Mouse (Mus musculus): ENCODE measurements at regions not wholly inside any gene's neighbourhood (a gene's known extent, or its start where the extent isn't known, plus 50 kb on each side); places are given as distances from the start of the nearest gene placed in this dataset.
A peak's percentile ranks its signal among the peaks of the same experiment; 100 is the strongest.

DNA sequence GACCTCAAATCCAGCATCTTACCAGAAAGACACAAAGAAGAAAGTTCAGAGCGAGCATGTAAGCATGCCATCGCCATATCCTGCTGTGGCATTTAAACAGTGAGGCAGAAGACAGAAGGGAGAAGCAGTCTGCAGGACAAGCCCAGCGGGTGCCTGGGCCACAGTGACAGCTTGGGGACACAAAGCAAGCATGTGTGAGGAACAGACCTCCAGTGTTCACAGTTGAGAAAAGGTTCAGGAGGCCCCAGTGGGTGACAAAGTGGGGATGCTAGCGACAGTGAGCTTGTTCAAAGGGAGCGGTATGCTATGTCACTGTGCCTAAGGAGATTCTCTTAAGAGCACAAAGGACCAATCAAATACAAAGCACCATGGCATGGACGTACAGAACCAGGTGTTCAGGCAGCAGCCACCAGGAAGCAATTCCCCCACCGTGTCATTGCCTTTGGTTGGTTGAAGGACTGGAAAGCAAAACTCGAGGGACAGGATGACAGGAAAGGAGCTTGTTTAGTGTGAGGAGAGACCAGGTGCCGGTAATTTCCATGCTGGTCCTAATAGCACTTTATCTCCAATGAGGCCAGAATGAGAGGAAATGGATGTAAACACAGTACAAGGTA lies 77.9 kb upstream of the Arhgap21 start:
- no peak for ATAC-seq (replicated peaks; ENCODE audit: poor library complexity)

DNA sequence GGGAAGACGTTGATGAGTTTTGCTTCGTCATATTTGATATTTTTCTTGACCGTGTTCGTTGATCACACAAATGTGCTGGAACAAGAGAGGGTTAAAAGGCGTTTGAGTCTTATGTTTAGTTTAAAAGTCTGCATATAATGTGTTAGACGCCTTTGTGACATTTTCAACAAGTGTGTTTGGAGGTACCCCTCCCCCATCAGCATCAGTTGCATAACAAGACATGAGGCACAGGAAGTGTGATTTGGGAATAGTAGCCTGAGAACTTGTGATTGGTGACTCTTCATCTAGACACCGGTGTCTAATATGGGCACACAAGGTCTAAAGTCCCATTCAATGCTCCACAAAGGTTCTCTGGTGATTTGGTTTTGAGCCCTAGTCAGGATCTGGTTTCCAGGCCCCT lies 76.1 kb upstream of the Arhgap21 start:
- no peak for ATAC-seq (replicated peaks; ENCODE audit: poor library complexity)

DNA sequence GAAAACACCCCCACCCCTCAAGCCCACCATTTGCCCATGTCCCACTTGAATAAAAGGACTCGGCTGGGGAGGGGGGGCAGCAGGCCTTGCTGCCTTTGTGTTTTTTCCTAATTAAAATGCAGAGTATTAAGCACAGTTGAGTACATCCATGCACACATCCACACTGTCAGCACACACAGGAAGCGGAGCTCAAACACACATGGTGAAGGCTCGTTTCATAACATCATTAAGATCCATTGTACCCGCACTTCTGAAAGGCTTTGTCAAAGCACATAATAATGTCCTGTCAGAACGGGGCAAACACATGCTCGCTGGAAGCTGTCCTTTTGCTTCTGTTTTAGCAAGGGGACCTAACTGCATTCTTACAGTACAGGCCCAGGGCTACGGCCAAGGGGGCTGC lies 75.3 kb upstream of the Arhgap21 start:
- no peak for ATAC-seq (replicated peaks; ENCODE audit: poor library complexity)

DNA sequence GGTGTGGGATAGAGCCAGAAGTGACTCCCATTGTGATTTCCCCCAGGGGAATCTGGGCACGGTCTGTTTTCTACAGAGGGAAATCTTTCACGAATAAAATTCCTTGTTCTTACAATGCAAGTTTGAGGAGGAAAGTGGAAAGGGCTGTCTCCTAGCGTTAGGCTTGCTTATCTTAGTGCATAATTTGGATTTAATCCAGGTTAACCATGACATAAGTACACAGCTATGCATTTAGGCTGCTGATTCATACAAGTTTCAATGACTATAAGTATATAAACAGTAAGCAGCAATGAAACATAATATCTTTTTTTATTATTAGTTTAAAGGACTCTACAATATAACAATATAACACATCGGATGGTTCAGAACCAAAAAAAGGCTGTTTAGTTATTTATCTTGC lies 74.6 kb upstream of the Arhgap21 start:
- ATAC-seq (replicated peaks; ENCODE audit: poor library complexity) = no peak

DNA sequence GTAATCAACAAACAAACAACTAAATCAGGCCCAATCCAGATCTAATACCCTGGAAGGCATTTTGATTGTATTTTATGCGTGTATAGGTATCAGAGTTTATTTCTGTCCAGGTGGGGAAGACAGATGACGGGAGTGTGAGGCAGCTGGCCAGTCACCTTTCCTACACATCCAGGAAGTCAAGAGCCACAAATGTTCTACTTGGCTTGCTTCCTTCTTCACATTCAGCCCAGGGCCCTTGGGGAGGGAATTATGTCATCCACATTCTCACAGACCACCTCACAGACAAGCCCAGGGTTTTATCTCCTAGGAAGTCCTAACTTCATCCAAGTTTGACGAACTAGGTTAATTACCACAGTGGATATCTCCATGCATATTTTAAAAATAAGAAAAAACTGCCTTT lies 68.9 kb upstream of the Arhgap21 start:
- ATAC-seq (replicated peaks; ENCODE audit: poor library complexity) = no peak

DNA sequence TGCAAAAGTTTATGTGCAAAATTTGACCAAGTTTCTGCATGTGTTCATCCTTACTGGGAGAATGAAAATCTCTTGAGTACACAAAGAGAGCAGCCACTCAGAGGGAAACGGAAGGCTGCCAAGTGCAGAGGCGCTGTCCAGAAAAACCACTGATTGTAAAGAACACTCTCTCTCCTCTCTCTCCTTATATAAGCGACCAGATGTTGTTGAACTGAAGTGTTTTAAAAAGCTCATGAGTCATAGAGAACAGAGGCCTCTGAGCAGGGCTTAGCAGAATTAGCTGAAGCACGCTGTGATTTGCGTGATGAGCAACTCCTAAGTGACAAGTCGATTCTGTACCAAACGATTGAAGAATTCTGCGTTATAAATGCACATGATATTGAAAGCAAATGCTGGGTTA lies 68.5 kb upstream of the Arhgap21 start:
- no peak for ATAC-seq (replicated peaks; ENCODE audit: poor library complexity)

DNA sequence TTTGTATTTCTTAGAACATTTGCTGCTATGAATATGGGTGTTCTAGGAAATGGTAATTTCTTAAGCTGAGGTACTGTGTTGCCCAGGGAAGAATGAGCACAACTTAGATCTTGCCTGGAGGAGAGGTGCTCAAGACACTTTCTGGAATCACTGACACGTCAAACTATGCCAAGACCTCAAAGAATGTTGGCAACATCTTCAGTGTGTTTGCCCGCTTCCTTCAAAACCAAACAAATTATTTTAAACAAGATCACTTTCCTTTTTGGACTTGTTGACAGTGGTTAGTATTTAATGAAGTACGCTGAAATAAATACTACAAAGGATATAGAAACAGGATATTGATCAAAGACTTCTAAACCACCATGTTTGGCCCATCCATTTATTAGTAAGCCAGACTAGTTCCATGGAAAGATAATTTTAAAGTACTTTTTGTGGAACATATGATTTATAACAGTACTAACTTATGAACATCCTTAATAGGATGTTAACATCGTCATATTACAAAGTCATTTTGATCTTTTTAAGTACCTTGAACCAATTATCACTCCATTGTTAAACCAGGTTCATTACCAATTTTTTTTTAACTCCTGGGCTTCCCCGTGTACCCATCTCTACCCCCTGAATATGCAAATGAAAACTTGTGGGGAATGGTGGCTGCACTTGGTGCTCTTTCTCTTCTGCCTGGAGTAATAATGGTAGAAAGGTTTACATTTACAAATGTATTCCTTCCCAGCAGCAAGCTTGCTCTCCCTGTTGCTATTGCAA lies 67.4 kb upstream of the Arhgap21 start:
- ATAC-seq (replicated peaks; ENCODE audit: poor library complexity) = no peak

DNA sequence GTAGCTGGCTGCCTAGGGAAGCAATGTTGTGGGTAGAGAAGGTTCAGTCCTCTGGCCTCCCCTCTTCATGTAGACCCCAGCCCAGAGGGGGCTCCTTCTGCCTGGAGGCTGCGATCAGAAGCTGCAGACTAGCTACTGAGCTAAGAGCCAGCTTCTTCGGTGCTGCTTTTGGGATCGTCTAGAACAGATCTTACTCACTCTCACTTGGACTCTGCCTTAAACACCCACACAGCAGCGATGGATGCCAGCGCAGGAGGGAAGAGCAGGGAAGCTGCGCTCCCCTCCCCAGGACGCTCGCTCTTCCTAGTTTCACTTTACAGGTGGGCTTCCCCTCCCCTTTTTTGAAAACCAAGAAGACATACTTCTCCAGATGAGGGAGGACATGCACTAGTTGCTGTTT lies 66.0 kb upstream of the Arhgap21 start:
- ATAC-seq (replicated peaks; ENCODE audit: poor library complexity) = no peak

DNA sequence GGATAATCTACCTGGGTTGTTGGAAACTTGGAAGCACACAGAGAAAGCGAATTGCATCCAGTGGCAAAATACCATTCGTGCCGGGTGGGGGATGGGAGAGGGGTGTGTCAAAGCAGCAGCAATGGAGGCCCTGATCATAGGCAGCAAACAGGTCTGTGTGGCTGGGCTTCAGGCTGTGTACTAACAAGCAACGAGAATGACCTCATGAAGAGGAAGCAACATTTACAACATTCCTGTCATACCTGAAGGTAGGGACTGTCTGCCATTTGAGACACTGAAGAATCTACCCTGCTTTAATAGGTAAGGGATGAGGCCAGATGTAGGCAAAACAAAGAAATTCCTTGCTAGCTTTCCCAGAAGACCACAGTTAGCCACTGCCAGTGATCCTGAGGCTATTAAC lies 62.0 kb upstream of the Arhgap21 start:
- ATAC-seq (replicated peaks; ENCODE audit: poor library complexity) = no peak

DNA sequence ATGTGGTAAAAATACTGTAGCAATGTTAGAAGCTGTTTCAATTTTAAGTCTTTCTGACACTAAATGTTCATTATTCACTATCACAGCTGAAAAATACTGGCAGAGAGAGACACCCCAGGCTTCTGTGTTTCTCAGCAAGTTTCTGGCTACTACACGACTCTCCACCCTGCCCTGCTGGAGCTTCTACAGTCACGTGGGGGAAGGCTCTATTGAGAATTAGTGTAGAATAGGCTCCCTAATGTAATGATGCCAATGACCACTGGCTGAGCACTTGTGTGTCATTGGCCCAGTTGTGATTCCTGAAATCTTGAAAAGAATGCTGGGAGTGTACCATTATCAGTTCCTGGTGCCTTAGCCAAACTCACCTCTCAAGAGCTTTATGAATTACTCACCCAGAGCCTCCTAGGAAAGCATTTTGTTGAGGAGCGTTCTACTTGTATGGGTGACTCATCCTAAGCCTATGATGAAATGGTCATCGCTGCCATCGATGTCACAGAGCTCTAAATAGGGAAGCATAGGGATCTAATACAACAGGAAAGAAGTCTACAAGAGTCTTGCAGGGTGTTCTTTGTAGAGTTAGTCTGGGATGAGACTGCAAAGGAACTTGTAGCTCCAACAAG lies 60.8 kb upstream of the Arhgap21 start:
- ATAC-seq (replicated peaks; ENCODE audit: poor library complexity) = no peak

DNA sequence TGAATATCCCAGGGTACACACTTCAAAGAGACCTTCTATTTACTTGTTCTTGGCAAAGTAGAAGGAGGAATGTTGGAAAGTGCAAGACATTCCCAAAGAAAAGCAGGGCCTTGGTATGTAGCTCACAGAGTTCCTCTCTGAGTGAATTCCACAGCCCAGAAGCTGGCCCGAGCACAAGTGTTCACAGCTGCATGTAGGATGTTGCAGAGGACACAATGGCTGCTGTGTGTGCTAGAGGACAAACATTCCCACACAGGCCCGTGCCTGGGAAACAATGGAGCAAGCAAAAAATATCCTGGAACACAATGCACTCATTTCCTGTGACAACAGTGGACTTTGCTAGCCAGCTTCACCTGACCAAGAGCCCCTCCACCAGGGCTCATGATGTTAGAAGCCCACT lies 59.9 kb upstream of the Arhgap21 start:
- ATAC-seq (replicated peaks; ENCODE audit: poor library complexity) = no peak

DNA sequence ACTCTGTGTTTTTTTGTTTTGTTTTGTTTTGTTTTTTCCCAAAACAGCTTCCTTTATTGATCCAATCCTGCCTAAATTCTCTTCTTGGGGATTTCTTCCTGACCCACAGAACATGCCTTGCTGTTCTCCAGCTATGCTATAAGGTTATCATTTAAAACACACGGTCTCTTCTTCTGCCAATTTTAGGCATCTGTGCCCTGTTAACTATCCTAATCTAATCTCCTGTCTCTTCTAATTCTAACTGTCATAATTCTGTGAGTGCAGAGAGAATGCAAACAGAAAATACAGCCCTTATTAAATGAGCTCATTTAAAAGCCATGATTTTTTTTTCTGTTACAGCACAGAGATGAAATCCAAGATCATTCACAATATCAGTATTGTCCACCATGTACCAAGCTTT lies 49.9 kb upstream of the Arhgap21 start:
- ATAC-seq (replicated peaks; ENCODE audit: poor library complexity) = peak; percentile 68
